Mouse (Mus musculus): ENCODE data around the gene Ddx27.

- TF ChIP-seq CTCF (IDR thresholded peaks at IDR 0.05; ENCODE audit: low read depth, low read length) = no peak
- TF ChIP-seq POLR2A (IDR thresholded peaks at IDR 0.05; ENCODE audit: borderline replicate concordance, low read depth, low read length) = no peak
Observed at GRCm38 (mm10) chr2:167059536-167059935, 44.5 kb downstream of the Ddx27 start.

Measured in bone marrow macrophage, adult 2 months (primary cell).